Mouse (Mus musculus): ENCODE results near the gene Ndufb4. TPM values are rescaled to one million over a fixed set of nuclear protein-coding genes. Genes with fewer than 3 reads are reported as not detected.
A peak's percentile ranks its signal among the peaks of the same experiment; 100 is the strongest.

Gene Ndufb4
- polyA plus RNA-seq, 1 experiment from 2014 or later = 66.1 TPM

DNA sequence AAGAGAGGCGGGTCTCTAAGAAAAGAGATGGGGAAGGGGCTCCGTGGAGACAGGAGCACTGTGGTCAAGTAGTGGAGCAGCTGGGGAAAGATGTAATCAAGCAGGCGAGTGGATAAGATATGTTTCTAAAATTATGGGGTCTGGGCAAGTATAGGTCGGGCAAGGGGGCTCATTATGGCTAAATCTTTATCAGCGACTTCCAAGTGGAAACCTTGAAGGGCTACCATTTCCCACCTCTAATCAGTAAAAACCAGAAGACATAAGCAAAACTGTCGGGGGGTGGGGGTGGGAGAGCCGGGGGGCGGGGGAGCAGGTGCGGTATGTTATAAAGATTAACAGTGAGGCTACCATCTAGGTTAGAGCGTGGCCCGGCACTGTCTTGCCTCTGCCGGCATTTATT is 32.6 kb upstream of the Ndufb4 start:
- Histone ChIP-seq H3K4me1 (peaks cover 45% of the 10 kb centered on the region), H3K36me3 (no peaks in the 10 kb centered on the region), H3K4me2 (replicated peaks) (no peak overlapping the region), H3K4me3 (no peak overlapping the region), H3K27me3 (no peaks in the 10 kb centered on the region), H3K27ac (peak overlapping the region; percentile 31; the same call in 1 of the 2 replicates), H3K9me3 (no peaks in the 10 kb centered on the region), H3K9ac (no peak overlapping the region)
- 76% methylated on average over 12 of the region's 12 CpGs for WGBS
- ATAC-seq (ENCODE audit: insufficient number of reproducible peaks, insufficient read depth, low FRiP score, low TSS enrichment) = no peak

DNA sequence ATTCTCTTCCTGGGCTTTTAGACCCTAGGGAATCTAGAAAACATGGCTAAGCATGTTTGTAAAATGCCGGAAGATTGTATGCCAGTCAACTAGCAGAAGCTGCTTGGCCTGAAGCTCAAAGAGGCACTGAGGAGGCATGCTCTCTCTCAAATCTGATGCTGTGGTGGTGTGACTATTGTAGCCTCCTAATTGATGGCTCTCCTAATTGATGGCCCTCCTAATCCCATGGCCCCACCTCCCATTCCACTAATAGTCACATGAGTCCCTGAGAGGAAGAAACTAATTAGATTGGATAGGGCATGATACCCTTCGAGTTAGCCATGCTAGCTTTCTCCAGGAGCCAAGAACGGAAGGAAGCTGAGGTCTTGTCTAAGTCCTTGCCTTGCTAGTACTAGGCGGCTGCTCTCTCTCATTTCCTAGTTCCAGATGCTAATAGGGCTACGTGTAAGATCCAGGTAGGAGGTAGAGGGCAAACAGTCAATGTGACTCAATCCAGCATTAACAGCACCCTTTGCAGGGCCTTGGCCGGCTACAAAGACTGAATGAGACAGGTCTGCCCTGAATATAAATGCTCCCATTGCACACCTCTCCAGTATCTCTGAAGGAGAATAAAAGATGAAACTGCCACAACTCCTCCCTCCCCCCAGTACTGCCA is 31.8 kb upstream of the Ndufb4 start:
- Histone ChIP-seq H3K4me1 (peaks cover 45% of the 10 kb centered on the region), H3K9me3 (no peaks in the 10 kb centered on the region), H3K27me3 (no peaks in the 10 kb centered on the region), H3K4me3 (no peak overlapping the region), H3K4me2 (replicated peaks) (no peak overlapping the region), H3K36me3 (no peaks in the 10 kb centered on the region), H3K9ac (no peak overlapping the region), H3K27ac (no peak overlapping the region)
- 69% methylated on average over 6 of the region's 6 CpGs for WGBS
- ATAC-seq (ENCODE audit: insufficient number of reproducible peaks, insufficient read depth, low FRiP score, low TSS enrichment) = no peak

DNA sequence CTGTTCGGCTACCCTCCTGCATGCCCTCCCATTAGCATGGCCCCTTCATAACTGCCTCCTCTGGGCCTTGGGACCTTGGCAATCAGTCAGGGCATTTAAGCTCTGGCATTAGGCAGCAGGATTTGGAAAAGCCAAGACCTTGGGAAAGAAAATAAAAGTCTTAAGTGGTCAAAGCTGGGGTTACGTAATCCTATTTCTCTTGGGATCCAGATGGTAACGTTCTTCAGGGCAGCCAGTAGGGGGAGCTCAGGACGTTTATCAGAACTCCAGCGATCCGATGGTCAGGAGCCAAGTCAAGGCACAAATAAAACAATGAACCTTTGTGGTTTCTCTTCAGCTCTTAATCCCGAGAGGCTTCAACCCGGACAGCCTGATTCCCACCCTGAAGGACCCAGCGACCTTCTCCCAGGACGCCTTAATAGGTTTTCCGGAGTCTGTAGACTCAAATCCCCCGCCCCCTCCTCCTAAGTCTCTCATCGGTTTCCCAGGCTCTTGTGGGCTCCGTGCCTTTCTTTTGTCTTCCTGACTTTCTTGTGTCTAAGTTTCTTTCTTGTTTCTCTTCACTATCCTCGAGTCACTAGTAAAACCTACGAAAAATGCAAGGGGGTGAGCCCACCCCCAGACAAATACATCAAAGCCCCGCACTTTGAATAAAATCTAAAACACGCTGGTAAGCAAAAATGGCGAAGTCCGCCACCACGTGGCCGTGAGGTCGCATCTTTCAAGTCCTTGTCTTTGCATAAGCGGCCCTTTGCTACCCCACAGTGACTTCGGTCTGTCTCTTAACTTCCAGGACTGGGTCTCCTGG is 30.6 kb upstream of the Ndufb4 start:
- WGBS = 1% methylated on average over 25 of the region's 25 CpGs
- peak overlapping the region; percentile 60 for H3K4me2 ChIP-seq (replicated peaks)
- peaks cover 34% of the 10 kb centered on the region for H3K4me1 ChIP-seq
- H3K9me3 ChIP-seq = no peaks in the 10 kb centered on the region
- no peaks in the 10 kb centered on the region for H3K27me3 ChIP-seq
- H3K27ac ChIP-seq = peak overlapping the region; percentile 86
- H3K4me3 ChIP-seq = peak overlapping the region; percentile 35
- peak overlapping the region; percentile 42; the same call in 1 of the 2 replicates for H3K9ac ChIP-seq
- ATAC-seq (ENCODE audit: insufficient number of reproducible peaks, insufficient read depth, low FRiP score, low TSS enrichment) = peak; percentile 38
- no peaks in the 10 kb centered on the region for H3K36me3 ChIP-seq

DNA sequence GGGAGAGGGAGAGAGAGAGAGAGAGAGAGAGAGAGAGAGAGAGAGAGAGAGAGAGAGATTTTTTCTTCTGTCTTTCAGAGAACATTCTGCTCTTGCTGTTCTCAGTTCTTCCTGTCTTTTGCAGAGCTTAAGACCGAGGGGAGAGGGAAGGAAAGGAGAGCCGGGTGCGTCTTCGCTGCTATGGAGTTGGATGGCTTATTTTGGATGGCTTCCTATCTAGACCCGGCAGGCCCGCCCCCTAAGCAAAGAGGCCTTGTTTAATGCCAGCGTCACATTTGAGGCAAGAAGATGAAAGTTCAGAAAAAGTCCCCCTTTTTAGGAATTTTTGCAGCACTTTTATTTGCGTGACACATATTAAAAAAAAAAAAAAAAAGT is 30.0 kb upstream of the Ndufb4 start:
- H3K9me3 ChIP-seq = no peaks in the 10 kb centered on the region
- H3K4me3 ChIP-seq = 0 out of 2 replicates have a peak overlapping the region, but pooled peaks have one; percentile 35
- 13% methylated on average over 8 of the region's 8 CpGs for WGBS
- H3K27me3 ChIP-seq = no peaks in the 10 kb centered on the region
- H3K36me3 ChIP-seq = no peaks in the 10 kb centered on the region
- H3K27ac ChIP-seq = peak overlapping the region; percentile 86
- peak overlapping the region; percentile 60 for H3K4me2 ChIP-seq (replicated peaks)
- no peak for ATAC-seq (ENCODE audit: insufficient number of reproducible peaks, insufficient read depth, low FRiP score, low TSS enrichment)
- no peak overlapping the region for H3K9ac ChIP-seq
- H3K4me1 ChIP-seq = peaks cover 30% of the 10 kb centered on the region

DNA sequence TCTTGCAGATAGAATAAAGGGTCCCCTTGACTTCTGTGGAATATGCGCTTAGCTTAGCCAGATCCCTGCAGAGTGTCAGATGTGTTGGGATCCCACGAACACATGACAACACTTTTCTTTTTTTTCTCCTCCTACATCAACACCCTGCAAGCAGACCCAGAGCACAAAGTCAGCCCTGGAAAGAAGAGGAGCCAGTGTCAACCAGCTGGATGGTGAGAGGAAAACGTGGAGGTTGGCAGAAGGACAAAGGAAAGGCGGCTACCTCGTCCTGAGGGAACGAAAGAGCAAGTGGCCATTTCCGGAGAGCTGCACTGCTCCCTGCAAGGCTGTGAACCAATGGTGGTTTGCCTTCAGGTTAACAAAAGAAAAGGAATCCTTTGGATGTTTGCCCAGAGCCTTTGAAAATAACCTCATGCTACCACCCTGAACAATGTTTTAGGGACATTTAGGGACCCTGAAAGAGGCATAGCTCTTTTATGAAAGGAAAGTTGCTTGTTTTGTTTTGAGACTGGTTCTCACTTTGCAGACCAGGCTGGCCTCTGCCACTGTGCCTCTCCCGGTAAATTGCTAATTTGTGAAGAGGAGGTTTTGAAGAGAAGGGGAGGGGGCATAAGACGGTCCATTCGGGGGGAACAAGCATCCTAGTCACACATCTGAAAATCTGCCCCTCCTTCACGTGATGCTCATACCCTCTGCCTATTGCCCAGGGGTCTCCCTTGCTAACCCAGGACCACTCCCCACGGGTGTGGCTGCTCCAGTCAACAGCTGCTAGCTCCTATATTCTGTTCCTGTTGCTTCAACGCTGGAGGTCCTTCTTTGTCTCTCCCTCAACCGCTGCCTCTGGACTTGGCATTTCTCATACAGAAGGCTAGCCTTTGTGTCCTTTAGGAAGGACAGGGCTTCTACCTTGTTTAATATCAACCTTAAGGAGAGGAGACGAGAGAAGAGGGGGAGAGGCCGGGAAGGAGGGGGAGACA is 29.2 kb upstream of the Ndufb4 start:
- Histone ChIP-seq H3K36me3 (no peaks in the 10 kb centered on the region), H3K27me3 (no peaks in the 10 kb centered on the region), H3K9me3 (no peaks in the 10 kb centered on the region), H3K27ac (peak overlapping the region; percentile 86), H3K4me2 (replicated peaks) (peak overlapping the region; percentile 60), H3K4me1 (peaks cover 30% of the 10 kb centered on the region), H3K9ac (no peak overlapping the region), H3K4me3 (no peak overlapping the region)
- peak; percentile 45 for ATAC-seq (ENCODE audit: insufficient number of reproducible peaks, insufficient read depth, low FRiP score, low TSS enrichment)
- WGBS = 11% methylated on average over 16 of the region's 16 CpGs

DNA sequence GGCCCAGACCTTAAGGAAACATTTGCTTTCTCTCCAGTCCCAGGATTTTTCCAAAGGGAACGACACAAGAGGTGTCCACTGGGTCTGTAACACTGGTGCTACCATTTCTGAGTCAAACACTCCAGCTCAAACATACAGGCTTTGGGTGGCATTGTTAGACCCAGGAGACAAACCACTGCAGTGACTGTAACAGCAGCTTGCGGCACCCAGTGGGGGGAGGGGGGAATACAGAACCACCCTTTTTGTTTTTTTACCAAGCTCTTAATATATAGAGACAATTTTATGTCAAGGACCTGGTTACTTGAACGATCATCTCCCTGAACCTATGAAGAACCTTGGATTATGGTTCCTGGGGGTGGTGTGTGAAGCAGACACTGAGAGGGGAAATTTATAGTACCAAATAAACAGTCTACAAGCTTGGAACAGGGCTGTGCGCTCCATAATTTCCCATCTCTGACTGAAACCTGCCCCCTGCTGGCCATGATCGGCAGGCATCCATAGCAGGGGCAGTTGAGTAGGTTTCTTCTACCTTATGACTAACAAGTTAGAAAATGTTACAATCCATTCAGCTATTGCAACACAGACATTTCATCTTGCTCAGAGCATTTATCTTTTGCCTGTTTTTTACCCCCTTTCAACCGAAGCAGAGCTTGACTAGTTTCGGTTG is 28.2 kb upstream of the Ndufb4 start:
- H3K4me2 ChIP-seq (replicated peaks) = no peak overlapping the region
- no peaks in the 10 kb centered on the region for H3K9me3 ChIP-seq
- H3K27ac ChIP-seq = no peak overlapping the region
- 50% methylated on average over 7 of the region's 7 CpGs for WGBS
- H3K4me1 ChIP-seq = peaks cover 26% of the 10 kb centered on the region
- no peak overlapping the region for H3K4me3 ChIP-seq
- no peak for ATAC-seq (ENCODE audit: insufficient number of reproducible peaks, insufficient read depth, low FRiP score, low TSS enrichment)
- H3K9ac ChIP-seq = no peak overlapping the region
- no peaks in the 10 kb centered on the region for H3K27me3 ChIP-seq
- H3K36me3 ChIP-seq = no peaks in the 10 kb centered on the region

DNA sequence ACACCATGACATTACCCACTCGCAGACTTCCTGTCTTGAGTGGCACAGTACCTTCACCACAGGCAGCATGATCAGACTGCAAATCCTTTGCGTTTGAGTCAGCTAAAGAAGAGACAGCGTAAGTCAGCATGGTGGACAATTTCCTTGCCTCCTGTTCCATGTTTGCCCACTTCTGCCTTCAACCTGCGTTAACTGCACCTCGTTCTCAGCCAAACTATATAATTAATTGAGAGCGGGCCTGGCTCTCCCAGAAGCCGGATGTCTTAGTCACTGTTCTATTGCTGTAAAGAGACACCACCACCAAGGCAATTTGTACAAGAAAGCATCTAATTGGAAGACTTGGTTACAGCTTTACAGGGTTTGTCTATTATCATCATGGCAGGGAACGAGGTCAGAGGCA is 26.6 kb upstream of the Ndufb4 start:
- 76% methylated on average over 8 of the region's 8 CpGs for WGBS
- no peak overlapping the region for H3K9ac ChIP-seq
- H3K27ac ChIP-seq = no peak overlapping the region
- H3K4me2 ChIP-seq (replicated peaks) = no peak overlapping the region
- no peak for ATAC-seq (ENCODE audit: insufficient number of reproducible peaks, insufficient read depth, low FRiP score, low TSS enrichment)
- no peak overlapping the region for H3K4me3 ChIP-seq
- H3K9me3 ChIP-seq = no peaks in the 10 kb centered on the region
- no peaks in the 10 kb centered on the region for H3K36me3 ChIP-seq
- H3K4me1 ChIP-seq = peaks cover 19% of the 10 kb centered on the region
- no peaks in the 10 kb centered on the region for H3K27me3 ChIP-seq

DNA sequence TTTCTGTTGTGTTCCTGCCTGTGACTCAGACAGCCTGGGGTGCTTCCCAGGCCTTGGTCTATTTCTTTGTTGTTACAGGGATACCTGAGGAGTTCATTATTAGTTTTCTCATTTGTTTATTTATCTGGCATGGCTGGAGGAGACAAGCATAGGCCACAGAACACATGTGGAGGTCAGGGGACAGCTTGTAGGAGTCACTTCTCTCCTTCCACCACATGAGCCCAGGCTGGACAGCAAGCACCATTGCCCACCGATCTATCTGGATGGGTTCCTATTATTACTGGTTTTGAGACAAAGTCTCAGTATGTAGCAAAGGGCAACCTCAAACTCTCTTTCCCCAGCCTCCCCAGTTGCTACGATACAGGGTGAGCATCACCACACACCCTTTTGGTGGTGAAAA is 26.0 kb upstream of the Ndufb4 start:
- Histone ChIP-seq H3K9me3 (no peaks in the 10 kb centered on the region), H3K4me3 (no peak overlapping the region), H3K36me3 (no peaks in the 10 kb centered on the region), H3K27ac (no peak overlapping the region), H3K4me2 (replicated peaks) (no peak overlapping the region), H3K9ac (no peak overlapping the region), H3K4me1 (peaks cover 15% of the 10 kb centered on the region; the same call in 1 of the 2 replicates), H3K27me3 (no peaks in the 10 kb centered on the region)
- WGBS = 62% methylated on average over 2 of the region's 2 CpGs
- ATAC-seq (ENCODE audit: insufficient number of reproducible peaks, insufficient read depth, low FRiP score, low TSS enrichment) = no peak

DNA sequence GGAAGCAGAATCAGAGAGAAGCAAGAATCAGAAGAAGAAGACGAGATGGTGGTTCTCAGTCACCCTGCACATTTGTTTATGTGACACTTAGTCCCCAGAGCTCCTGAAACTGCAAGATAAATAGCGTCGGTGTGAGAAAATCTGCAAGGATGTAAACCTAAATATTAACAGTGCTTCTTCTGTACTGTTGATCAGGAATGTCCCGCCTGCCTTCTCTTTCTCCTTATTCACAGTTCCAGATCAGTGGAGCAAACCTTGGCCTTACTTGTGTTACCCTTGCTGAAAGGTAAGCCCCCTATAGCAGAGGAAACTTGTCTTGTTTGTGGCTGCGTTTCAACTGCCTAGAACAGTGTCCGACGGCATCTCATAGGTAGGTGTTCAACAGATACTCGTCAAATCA is 23.3 kb upstream of the Ndufb4 start:
- H3K4me3 ChIP-seq = no peak overlapping the region
- ATAC-seq (ENCODE audit: insufficient number of reproducible peaks, insufficient read depth, low FRiP score, low TSS enrichment) = no peak
- WGBS = 82% methylated on average over 8 of the region's 8 CpGs
- no peaks in the 10 kb centered on the region for H3K9me3 ChIP-seq
- H3K36me3 ChIP-seq = no peaks in the 10 kb centered on the region
- H3K4me1 ChIP-seq = no peaks in the 10 kb centered on the region; the same call in 1 of the 2 replicates
- H3K27ac ChIP-seq = no peak overlapping the region
- no peak overlapping the region for H3K4me2 ChIP-seq (replicated peaks)
- H3K9ac ChIP-seq = no peak overlapping the region
- H3K27me3 ChIP-seq = no peaks in the 10 kb centered on the region

DNA sequence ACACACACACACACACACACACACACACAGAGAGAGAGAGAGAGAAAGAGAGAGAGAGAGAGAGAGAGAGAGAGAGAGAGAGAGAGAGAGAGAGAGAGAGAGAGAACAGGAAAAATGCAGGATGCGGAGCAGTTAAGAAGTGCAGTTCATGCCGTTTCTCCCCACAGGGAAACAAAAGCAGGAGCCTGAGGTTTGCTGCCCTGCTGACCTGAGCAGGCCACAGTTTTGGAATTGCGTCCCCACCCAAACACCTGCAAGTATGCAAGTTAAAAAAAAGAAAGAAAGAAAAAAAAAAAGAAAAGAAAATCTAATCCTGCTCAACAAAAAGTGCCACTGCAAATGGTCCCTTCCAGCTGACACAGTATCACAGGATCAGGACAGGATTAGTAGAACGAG is 22.4 kb upstream of the Ndufb4 start:
- no peak overlapping the region for H3K4me3 ChIP-seq
- H3K4me2 ChIP-seq (replicated peaks) = no peak overlapping the region
- H3K4me1 ChIP-seq = no peaks in the 10 kb centered on the region; the same call in 1 of the 2 replicates
- no peaks in the 10 kb centered on the region for H3K9me3 ChIP-seq
- WGBS = 38% methylated on average over 4 of the region's 4 CpGs
- H3K27me3 ChIP-seq = no peaks in the 10 kb centered on the region
- H3K36me3 ChIP-seq = no peaks in the 10 kb centered on the region
- no peak overlapping the region for H3K9ac ChIP-seq
- no peak for ATAC-seq (ENCODE audit: insufficient number of reproducible peaks, insufficient read depth, low FRiP score, low TSS enrichment)
- no peak overlapping the region for H3K27ac ChIP-seq

Data from embryonic facial prominence, embryonic 12.5 days (tissue).